Mouse (Mus musculus) left cerebral cortex, postnatal 4 days (tissue): ENCODE data around the gene Gm20390. TPM values are rescaled to one million over a fixed set of nuclear protein-coding genes. Genes with fewer than 3 reads are reported as not detected.
"Not testable (repeated sequence)": the region's sequence is repeated elsewhere in the genome, so short reads cannot be mapped to it uniquely, and the experiment has no call there.

ENCODE experiments used
- DNase-seq: peaks from one replicate; pipeline ENCODE4 v3.0.0-alpha.2; 2022
- intact Hi-C: fragments of 180-260 bp; cut with DNase I; formaldehyde crosslinking; loops from one replicate; pipeline ENCODE4 v1.15.1; 2025
- total RNA-seq, 2 experiments: library from RNA; stranded (reverse); gene quantifications; 2 replicates each; pipeline ENCODE4 v1.2.3; 2021

Gm20390 gene
- total RNA-seq, 2 experiments from 2014 or later: 188 to 195 TPM

GRCm38 (mm10) chr11:93967381-93967780 is 712 bp downstream of the Gm20390 start:
- DNase-seq: no peak
- intact Hi-C loops: loop anchor here (5.0 kb wide), 1 partner anchor 120 kb away; no protein-coding TSS in a partner anchor

DNA sequence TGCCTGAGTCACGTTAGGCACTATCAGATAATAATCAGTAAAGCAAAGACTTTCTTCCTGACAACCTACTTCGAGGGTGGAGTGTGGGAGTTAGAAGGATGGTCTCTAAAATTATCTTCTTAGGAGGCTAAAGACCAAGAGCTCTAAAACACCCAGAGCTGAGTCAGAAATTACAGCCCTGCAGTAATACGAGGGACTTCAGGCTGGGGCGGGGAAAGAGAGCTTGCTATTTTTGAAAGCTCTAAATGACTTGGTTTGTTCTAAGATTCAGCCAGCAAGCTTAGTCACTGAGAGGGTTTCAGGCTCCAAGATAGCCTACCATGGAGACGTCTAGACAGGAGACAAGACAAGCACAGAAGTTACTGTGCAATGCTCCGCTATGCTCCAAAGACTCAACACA is 2.7 kb downstream of the Gm20390 start:
- DNase-seq: no peak
- intact Hi-C loops: loop anchor here (5.0 kb wide), 1 partner anchor 122 kb away; no protein-coding TSS in a partner anchor

DNA sequence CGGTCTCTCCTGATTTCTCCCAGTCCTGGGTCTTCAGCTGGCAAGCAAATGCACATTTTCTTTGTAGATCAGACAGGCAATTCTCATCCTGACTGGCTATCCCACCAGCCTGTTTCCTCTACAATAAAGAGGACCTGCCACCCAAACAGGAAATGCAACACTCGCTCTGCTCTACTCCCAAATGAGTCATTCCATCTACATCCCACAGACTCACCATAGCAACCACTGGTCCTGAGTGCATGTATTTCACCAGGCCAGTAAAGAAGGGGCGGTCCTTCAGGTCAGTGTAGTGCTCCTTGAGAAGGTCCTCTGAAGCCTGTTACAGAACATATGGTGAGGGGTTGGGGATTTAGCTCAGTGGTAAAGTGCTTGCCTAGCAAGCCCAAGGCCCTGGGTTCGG is 5.1 kb downstream of the Gm20390 start:
- intact Hi-C loops: no loop called here
- no peak for DNase-seq

- intact Hi-C loops: no loop called here
- DNase-seq: no peak
These were observed 6.6 kb downstream of the Gm20390 start for GRCm38 (mm10) chr11:93961482-93961881.

DNA sequence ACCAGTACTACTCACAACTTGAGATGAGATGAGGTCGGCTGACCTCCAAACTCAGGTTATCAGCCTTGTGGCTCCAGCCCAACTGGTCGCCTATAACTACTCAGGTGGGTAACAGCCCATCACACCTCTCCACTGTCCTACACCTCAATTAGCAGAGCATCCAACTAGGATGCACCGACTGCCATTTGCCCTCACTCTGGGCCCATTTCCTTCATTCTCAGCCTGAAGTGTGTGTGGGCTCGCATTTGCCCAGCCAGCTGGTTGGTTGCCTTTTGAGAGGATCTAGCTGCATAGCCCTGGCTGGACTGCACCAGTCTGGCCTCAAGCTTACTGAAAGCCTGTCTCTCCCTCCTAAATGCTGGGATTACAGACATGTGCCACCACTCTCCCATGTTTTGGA is 10.3 kb downstream of the Gm20390 start:
- DNase-seq: no peak
- intact Hi-C loops: no loop called here

GRCm38 (mm10) chr11:93957031-93957555 is 11.0 kb downstream of the Gm20390 start:
- no peak for DNase-seq
- intact Hi-C loops: no loop called here

GRCm38 (mm10) chr11:93956159-93956558 is 11.9 kb downstream of the Gm20390 start, which contains the start of gene Nme2:
TSS of gene Nme2 (minus strand) at chr11:93956259.
- no peak for DNase-seq
- intact Hi-C loops: no loop called here

- peak; percentile 94 for DNase-seq
- intact Hi-C loops: no loop called here
These were observed 12.6 kb downstream of the Gm20390 start for GRCm38 (mm10) chr11:93955256-93956150.

GRCm38 (mm10) chr11:93954738-93955255 is 13.3 kb downstream of the Gm20390 start:
- no peak for DNase-seq
- intact Hi-C loops: no loop called here

DNA sequence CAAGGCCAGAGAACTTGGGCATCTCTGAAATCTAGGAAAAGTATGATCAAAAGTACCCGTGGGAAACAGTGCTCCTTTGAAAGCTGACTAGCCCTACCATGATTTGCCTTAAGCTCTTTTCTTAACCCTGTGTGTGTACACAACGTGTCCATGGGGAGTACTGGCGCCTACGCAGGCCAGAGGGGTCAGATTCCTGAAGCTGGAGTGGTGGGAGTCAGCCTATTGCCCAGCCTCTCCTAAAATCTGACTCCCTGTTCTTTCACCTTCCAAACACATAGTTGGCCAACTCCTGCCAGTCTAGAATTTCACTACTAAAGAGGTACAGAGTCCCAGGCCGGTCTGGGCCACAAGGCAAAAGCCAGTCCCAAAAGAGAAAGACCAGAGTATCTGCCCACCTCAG is 15.7 kb downstream of the Gm20390 start:
- intact Hi-C loops: no loop called here
- DNase-seq: no peak

- DNase-seq: no peak
- intact Hi-C loops: no loop called here
These were observed 18.0 kb downstream of the Gm20390 start for GRCm38 (mm10) chr11:93950045-93950444.

DNA sequence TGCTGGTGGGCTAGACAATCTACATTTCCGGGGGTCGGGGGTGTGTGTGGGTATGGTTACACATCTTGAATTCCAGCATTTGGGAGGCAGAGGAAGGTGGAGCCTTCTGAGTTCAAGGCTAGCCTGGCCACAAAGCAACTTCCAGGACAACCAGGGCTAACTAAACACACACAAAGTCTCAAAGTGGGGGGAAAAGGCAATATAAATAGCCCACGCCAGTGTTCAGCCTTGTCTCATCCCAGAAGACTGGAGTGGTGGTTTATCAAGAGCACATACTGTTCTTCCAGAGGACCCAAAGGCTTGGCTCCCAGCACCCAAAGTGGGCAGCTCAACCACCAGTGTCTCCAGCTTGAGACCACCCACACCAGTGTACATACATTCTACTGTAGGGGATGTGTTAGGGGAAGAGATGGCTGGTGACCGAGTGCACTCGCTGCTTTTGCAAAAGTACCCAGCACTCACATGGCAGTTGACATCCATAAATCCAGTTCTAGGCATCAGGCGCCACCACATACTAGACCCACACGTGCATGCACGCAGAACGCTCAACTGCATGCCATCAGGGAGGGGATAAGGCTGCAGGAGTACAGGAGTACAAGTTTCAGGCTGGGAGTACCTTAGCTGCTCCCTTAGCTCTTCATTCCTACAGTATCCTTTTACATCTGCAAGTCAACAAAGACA is 19.1 kb downstream of the Gm20390 start:
- intact Hi-C loops: no loop called here
- no peak for DNase-seq

DNA sequence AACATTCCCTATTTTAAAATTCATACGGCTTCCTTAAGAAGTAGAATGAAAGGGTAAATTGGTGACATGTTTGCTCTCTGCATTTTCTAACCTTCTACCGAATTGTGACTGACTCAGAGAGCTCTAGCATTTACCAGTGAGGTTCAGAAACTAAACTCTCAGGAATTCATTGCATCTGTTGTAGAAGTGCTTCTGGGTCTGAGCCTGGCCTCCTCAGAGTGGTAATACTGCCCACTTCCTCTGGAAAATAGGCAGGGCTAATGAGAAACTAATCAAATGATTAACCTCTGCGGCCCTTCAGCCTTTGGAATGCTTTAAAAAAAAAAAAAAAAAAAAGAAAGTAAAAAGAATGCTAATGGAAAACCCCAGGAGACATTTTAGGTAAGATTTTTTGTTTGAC is 23.1 kb downstream of the Gm20390 start:
- intact Hi-C loops: no loop called here
- DNase-seq: no peak

DNA sequence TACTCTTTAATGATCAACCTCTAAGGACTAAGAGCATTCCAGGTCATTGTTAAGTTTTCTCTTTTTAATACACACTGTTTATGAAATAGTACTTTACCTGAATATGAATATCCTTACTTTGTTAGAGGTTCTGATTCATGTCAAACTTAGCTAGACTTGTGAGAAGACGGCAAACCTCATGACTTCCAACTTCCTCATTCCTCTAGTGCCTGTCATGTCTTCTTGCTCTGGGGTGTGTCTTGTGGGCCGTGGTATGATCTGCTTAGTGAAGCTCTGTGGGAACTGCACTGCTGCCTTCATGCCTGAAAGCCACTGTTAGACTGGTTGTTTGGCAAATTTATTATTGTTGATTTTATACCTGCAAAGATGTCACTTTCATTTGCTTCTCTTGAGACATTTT is 27.2 kb downstream of the Gm20390 start:
- no peak for DNase-seq
- intact Hi-C loops: no loop called here

DNA sequence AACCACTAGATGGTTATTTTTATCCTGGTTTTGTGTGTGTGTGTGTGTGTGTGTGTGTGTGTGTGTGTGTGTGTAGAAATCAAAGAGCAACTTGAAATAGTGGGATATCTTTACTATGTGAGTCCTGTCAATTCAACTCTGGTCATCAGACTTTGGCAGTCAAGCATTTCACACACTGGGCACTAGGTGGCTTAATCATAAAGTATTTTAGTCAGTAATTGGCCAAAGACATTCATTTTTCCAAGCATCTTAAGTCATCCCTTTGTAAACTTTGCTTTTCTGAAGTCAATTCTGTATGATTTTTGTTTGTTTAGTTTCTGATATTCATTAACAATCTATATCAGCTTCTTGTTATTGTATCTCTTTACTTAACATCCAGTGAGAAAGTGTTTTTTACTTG is 39.0 kb downstream of the Gm20390 start:
- intact Hi-C loops: no loop called here
- DNase-seq: no peak

GRCm38 (mm10) chr11:93915019-93915418 is 53.1 kb downstream of the Gm20390 start:
- intact Hi-C loops, DNase-seq: not testable (repeated sequence)

GRCm38 (mm10) chr11:93911603-93912002 is 56.5 kb downstream of the Gm20390 start:
- no peak for DNase-seq
- intact Hi-C loops: no loop called here

GRCm38 (mm10) chr11:93908829-93909228 is 59.3 kb downstream of the Gm20390 start:
- no peak for DNase-seq
- intact Hi-C loops: no loop called here

GRCm38 (mm10) chr11:93907839-93908238 is 60.3 kb downstream of the Gm20390 start:
- DNase-seq: no peak
- intact Hi-C loops: no loop called here

DNA sequence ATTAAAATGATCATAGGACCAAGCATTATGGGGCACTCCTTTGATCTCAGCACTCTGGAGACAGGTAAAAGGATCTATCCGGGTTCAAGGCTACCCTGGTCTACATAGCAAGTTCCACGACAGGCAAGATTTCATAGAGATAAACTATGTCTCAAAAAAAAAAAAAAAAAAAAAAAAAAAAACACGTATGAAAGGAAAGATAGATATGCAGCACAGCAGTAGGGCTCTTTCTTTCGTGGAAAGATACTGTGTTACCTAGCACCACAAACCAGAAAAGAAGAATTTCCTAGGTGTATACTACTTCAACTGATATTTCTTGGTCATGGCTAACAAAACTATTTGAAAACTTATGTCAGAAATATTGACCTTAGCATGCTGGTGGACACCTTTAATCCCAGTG is 61.3 kb downstream of the Gm20390 start:
- no peak for DNase-seq
- intact Hi-C loops: no loop called here
